Mouse (Mus musculus): ENCODE data around the gene Coa3. TPM values are rescaled to one million over a fixed set of nuclear protein-coding genes. Genes with fewer than 3 reads are reported as not detected.

Gene Coa3
- total and polyA plus RNA-seq, 3 experiments = 117 to 285 (median 177) TPM

GRCm38 (mm10) chr11:101265906-101266305 is 13.0 kb downstream of the Coa3 start:
- DNase-seq (ENCODE audit: extremely low read depth) = no peak
- H3K9ac ChIP-seq (ENCODE audit: insufficient read depth, low read depth) = no peak overlapping the region
- H3K27me3 ChIP-seq (replicated peaks) = no peaks in the 10 kb centered on the region
- H3K79me2 ChIP-seq (replicated peaks; ENCODE audit: control insufficient read depth, extremely low read depth, insufficient read depth, poor library complexity, severe bottlenecking) = no peaks in the 10 kb centered on the region
- in situ Hi-C loops (cut with MboI; ENCODE audit: low pct_ligation_motif_present, low pct_unique_long_range_greater_than_20kb, low sequenced_read_pairs) = no loop called here
- no peak overlapping the region for H3K27ac ChIP-seq (ENCODE audit: insufficient read depth, low read depth)
- no peaks in the 10 kb centered on the region for H3K9me3 ChIP-seq (replicated peaks; ENCODE audit: low read length)
- H3K4me3 ChIP-seq (replicated peaks in 1 of 3; ENCODE audit: low read depth in 2 of 3, low read length in 2 of 3, poor library complexity in 1 of 3) = no peak overlapping the region
- H3K36me3 ChIP-seq (replicated peaks in 1 of 2; ENCODE audit: control insufficient read depth in 1 of 2, insufficient read depth in 1 of 2, low read length in 1 of 2) = peaks cover 2 to 67% of the 10 kb centered on the region in 2 experiments
- TF ChIP-seq POLR2A (IDR thresholded peaks at IDR 0.05; ENCODE audit: low read depth, low read length) (no peak), UBTF (IDR thresholded peaks at IDR 0.05; ENCODE audit: low read depth, low read length) (no peak), RCOR1 (conservative IDR thresholded peaks at IDR 0.05; ENCODE audit: low read depth, low read length) (no peak), EP300 (IDR thresholded peaks at IDR 0.05; ENCODE audit: low read length) (no peak)
- H3K4me1 ChIP-seq (ENCODE audit: control insufficient read depth in 1 of 2, insufficient read depth in 2 of 2) = peaks cover 0 to 2% of the 10 kb centered on the region in 2 experiments; a peak in 3 of 4 replicates
- no peak overlapping the region for H3K4me2 ChIP-seq (ENCODE audit: insufficient read depth, low read depth, poor library complexity, severe bottlenecking)
- dilution Hi-C loops (cut with MboI; ENCODE audit: extremely low pct_ligation_motif_present, extremely low pct_unique_long_range_greater_than_20kb, low sequenced_read_pairs) = no loop called here

DNA sequence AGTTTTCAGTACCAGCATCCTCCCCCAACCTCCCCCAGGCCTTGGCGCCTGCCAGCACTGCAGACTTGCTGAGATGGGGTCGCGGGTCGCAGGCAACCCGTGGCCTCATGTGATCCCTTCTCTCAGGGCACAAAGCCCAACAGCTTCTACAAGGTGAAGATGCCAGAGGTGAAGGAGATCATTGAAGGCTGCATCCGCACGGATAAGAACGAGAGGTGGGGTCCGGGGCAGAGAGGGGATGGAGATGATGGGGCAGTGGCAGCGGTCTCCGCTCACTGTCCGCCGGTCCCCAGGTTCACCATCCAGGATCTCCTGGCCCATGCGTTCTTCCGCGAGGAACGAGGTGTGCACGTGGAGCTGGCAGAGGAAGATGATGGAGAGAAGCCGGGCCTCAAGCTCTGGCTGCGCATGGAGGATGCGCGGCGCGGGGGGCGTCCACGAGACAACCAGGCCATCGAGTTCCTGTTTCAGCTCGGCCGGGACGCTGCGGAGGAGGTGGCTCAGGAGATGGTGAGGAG is 13.9 kb downstream of the Coa3 start:
- Histone ChIP-seq H3K27me3 (replicated peaks) (no peaks in the 10 kb centered on the region), H3K4me1 (ENCODE audit: control insufficient read depth in 1 of 2, insufficient read depth in 2 of 2) (peaks cover 3 to 11% of the 10 kb centered on the region in 2 experiments; a peak in 3 of 4 replicates), H3K27ac (ENCODE audit: insufficient read depth, low read depth) (no peak overlapping the region), H3K4me2 (ENCODE audit: insufficient read depth, low read depth, poor library complexity, severe bottlenecking) (no peak overlapping the region), H3K9ac (ENCODE audit: insufficient read depth, low read depth) (no peak overlapping the region), H3K79me2 (replicated peaks; ENCODE audit: control insufficient read depth, extremely low read depth, insufficient read depth, poor library complexity, severe bottlenecking) (no peaks in the 10 kb centered on the region), H3K36me3 (replicated peaks in 1 of 2; ENCODE audit: control insufficient read depth in 1 of 2, insufficient read depth in 1 of 2, low read length in 1 of 2) (peaks cover 3 to 70% of the 10 kb centered on the region in 2 experiments), H3K4me3 (replicated peaks in 1 of 3; ENCODE audit: low read depth in 2 of 3, low read length in 2 of 3, poor library complexity in 1 of 3) (no peak overlapping the region), H3K9me3 (replicated peaks; ENCODE audit: low read length) (no peaks in the 10 kb centered on the region)
- DNase-seq (ENCODE audit: extremely low read depth) = no peak
- TF ChIP-seq JUN (IDR thresholded peaks at IDR 0.05; ENCODE audit: insufficient read depth, low read depth, low read length) (no peak), MYC (IDR thresholded peaks at IDR 0.05; ENCODE audit: low read depth, low read length) (no peak), CTCF (conservative IDR thresholded peaks at IDR 0.05 in 1 of 2, IDR thresholded peaks at IDR 0.05 in 1 of 2; ENCODE audit: low read depth in 2 of 2, low read length in 2 of 2) (no peak), IRF4 (IDR thresholded peaks at IDR 0.05; ENCODE audit: low read depth, low read length) (no peak)
- in situ Hi-C loops (cut with MboI; ENCODE audit: low pct_ligation_motif_present, low pct_unique_long_range_greater_than_20kb, low sequenced_read_pairs) (no loop called here), dilution Hi-C loops (cut with MboI; ENCODE audit: extremely low pct_ligation_motif_present, extremely low pct_unique_long_range_greater_than_20kb, low sequenced_read_pairs) (no loop called here)

- Histone ChIP-seq H3K4me3 (replicated peaks in 1 of 3; ENCODE audit: low read depth in 2 of 3, low read length in 2 of 3, poor library complexity in 1 of 3) (no peak overlapping the region), H3K27me3 (replicated peaks) (no peaks in the 10 kb centered on the region), H3K4me1 (ENCODE audit: control insufficient read depth in 1 of 2, insufficient read depth in 2 of 2) (peaks cover 4 to 22% of the 10 kb centered on the region in 2 experiments; a peak in 3 of 4 replicates), H3K79me2 (replicated peaks; ENCODE audit: control insufficient read depth, extremely low read depth, insufficient read depth, poor library complexity, severe bottlenecking) (no peaks in the 10 kb centered on the region), H3K36me3 (replicated peaks in 1 of 2; ENCODE audit: control insufficient read depth in 1 of 2, insufficient read depth in 1 of 2, low read length in 1 of 2) (peaks cover 7 to 71% of the 10 kb centered on the region in 2 experiments), H3K4me2 (ENCODE audit: insufficient read depth, low read depth, poor library complexity, severe bottlenecking) (no peak overlapping the region), H3K27ac (ENCODE audit: insufficient read depth, low read depth) (no peak overlapping the region), H3K9ac (ENCODE audit: insufficient read depth, low read depth) (no peak overlapping the region), H3K9me3 (replicated peaks; ENCODE audit: low read length) (no peaks in the 10 kb centered on the region)
- in situ Hi-C loops (cut with MboI; ENCODE audit: low pct_ligation_motif_present, low pct_unique_long_range_greater_than_20kb, low sequenced_read_pairs) = no loop called here
- dilution Hi-C loops (cut with MboI; ENCODE audit: extremely low pct_ligation_motif_present, extremely low pct_unique_long_range_greater_than_20kb, low sequenced_read_pairs) = no loop called here
- TF ChIP-seq PAX5 (IDR thresholded peaks at IDR 0.05; ENCODE audit: low read length) (no peak), ETS1 (conservative IDR thresholded peaks at IDR 0.05; ENCODE audit: low read depth, low read length) (no peak), CTCF (conservative IDR thresholded peaks at IDR 0.05 in 1 of 2, IDR thresholded peaks at IDR 0.05 in 1 of 2; ENCODE audit: low read depth in 2 of 2, low read length in 2 of 2) (no peak), GABPA (IDR thresholded peaks at IDR 0.05; ENCODE audit: insufficient replicate concordance, low read depth, low read length) (no peak), MXI1 (IDR thresholded peaks at IDR 0.05; ENCODE audit: low read depth, low read length) (no peak)
- no peak for DNase-seq (ENCODE audit: extremely low read depth)
These were observed 15.0 kb downstream of the Coa3 start for GRCm38 (mm10) chr11:101263989-101264280.
